Mouse (Mus musculus) embryonic facial prominence, embryonic 11.5 days (tissue): ENCODE measurements at regions not wholly inside any gene's neighbourhood (a gene's known extent, or its start where the extent isn't known, plus 50 kb on each side); places are given as distances from the start of the nearest gene placed in this dataset.
A peak's percentile ranks its signal among the peaks of the same experiment; 100 is the strongest.
"Not testable (repeated sequence)": the region's sequence is repeated elsewhere in the genome, so short reads cannot be mapped to it uniquely, and the experiment has no call there.

ENCODE experiments used
- ATAC-seq: fragments of 200-750 bp; cut with Nextera tagmentation; replicated peaks from 2 replicates; pipeline ENCODE4 v1.8.0; 2017; ENCODE audit warnings: low read depth; ENCODE audit not compliant: insufficient number of reproducible peaks, low FRiP score, low TSS enrichment
- DNase-seq: peaks from one replicate; pipeline ENCODE4 v3.0.0-alpha.2; 2015; ENCODE audit warnings: low spot score
- H3K27ac ChIP-seq: fragments of 300-500 bp; sonication (generic); replicated peaks from 2 replicates; pipeline ENCODE4 v1.5.1; 2014; ENCODE audit warnings: mild to moderate bottlenecking, low read depth, low read length, control low read depth
- H3K27me3 ChIP-seq: fragments of 300-500 bp; sonication (generic); 2 replicates; pipeline ENCODE4 v1.6.1; 2014; ENCODE audit warnings: mild to moderate bottlenecking, low read length, moderate library complexity, mixed read lengths; ENCODE audit not compliant: control insufficient read depth, insufficient read depth
- H3K36me3 ChIP-seq: fragments of 300-500 bp; sonication (generic); replicated peaks from 2 replicates; pipeline ENCODE4 v1.6.1; 2014; ENCODE audit warnings: low read depth, mild to moderate bottlenecking, low read length, moderate library complexity, mixed read lengths; ENCODE audit not compliant: control insufficient read depth, insufficient read depth
- H3K4me1 ChIP-seq: fragments of 300-500 bp; sonication (generic); 2 replicates; pipeline ENCODE4 v1.6.1; 2014; ENCODE audit warnings: low read length, mixed read lengths; ENCODE audit not compliant: control insufficient read depth, insufficient read depth
- H3K4me2 ChIP-seq: fragments of 300-500 bp; sonication (generic); 2 replicates; pipeline ENCODE4 v1.6.1; 2014; ENCODE audit warnings: low read depth, mild to moderate bottlenecking, control low read depth, low read length, moderate library complexity
- H3K4me3 ChIP-seq: fragments of 300-500 bp; sonication (generic); 2 replicates; pipeline ENCODE4 v1.5.1; 2014; ENCODE audit warnings: low read depth, low read length, control low read depth
- H3K9ac ChIP-seq: fragments of 300-500 bp; sonication (generic); replicated peaks from 2 replicates; pipeline ENCODE4 v1.6.1; 2014; ENCODE audit warnings: mild to moderate bottlenecking, control low read depth, low read length
- H3K9me3 ChIP-seq: fragments of 300-500 bp; sonication (generic); replicated peaks from 2 replicates; pipeline ENCODE4 v1.6.1; 2016; ENCODE audit warnings: mild to moderate bottlenecking, low read length, inconsistent platforms, mixed read lengths; ENCODE audit not compliant: control insufficient read depth
- WGBS: fragments of 180-500 bp; shearing (Covaris S2); extraction: QIAGEN DNeasy Blood & Tissue Kit; methylation state at CpG from one replicate; pipeline ENCODE4 v1.1.7; 2014; 5-methylcytosine and 5-hydroxymethylcytosine counted together

DNA sequence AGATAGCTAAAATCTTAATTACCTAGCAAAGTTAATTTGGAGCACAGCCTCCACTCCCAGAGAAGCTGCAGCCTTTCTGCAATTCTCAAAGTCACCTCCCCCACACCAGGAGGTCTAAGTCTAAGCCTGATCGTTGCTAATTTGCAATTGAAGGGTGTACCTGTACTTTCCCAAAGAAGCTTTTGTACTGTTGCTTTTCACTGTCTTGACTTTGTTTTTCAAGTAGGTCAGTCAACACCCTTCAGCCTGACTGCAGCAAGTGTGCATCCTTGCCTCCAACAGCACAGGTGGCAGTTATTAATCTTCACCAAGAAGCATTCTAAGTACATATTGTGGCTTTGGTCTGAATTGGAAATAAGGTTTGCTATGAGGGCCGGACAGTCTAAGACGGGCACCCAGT lies 91.7 kb upstream of the Slc22a30 start:
- WGBS, result 83% methylated on average over 3 of the region's 3 CpGs
- H3K4me1 ChIP-seq, H3K9ac ChIP-seq, H3K36me3 ChIP-seq, H3K27me3 ChIP-seq, H3K27ac ChIP-seq, ATAC-seq, H3K4me3 ChIP-seq, H3K9me3 ChIP-seq, DNase-seq, H3K4me2 ChIP-seq: not testable (repeated sequence)

DNA sequence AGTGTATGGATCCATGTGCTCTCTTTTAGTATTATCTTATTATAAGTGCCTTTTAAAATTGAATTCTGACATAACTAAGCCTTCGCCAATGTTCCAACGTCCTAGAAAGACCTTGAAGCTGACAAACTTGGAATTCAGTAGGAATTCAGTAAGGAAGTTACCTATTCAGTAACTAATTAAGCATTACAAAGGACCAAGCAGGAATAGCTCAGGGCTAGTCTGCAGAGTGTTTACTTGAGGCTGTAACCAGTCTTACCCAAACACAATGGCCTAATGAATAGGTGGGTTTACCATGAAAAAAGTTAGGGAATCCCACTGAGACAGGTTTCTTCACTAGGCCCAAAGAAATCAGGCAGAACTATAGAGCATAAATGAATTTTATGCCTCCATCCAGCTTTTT lies 92.6 kb upstream of the Slc22a30 start:
- ATAC-seq, H3K36me3 ChIP-seq, H3K9ac ChIP-seq, H3K4me1 ChIP-seq, H3K27me3 ChIP-seq, H3K4me3 ChIP-seq, H3K27ac ChIP-seq, H3K9me3 ChIP-seq, H3K4me2 ChIP-seq, DNase-seq: not testable (repeated sequence)
- WGBS, result 88% methylated on average over 2 of the region's 2 CpGs

DNA sequence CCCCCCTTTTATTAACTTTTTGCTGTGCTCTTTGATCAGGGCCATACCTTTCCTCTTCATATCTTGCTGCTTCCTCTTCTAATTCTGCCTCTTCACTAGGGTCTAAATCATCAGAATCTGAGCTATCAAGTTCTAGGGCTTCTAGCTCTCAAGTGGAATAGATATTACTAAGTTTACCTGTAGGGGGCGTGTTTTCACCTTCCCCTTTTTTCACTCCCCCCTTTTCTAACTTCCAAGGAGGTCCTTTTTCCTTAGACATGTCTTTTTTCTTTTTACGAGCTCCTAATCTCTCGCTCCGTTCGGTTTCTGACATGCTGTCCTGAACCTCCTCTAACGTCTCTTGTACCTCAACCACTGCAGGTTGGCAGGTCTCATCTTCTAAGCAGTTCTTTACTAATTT lies 73.3 kb upstream of the Slc22a8 start:
- WGBS, result 84% methylated on average over 6 of the region's 6 CpGs
- not testable (repeated sequence) for H3K9me3 ChIP-seq, ATAC-seq, H3K4me1 ChIP-seq, H3K27me3 ChIP-seq, H3K4me3 ChIP-seq, DNase-seq, H3K27ac ChIP-seq, H3K36me3 ChIP-seq, H3K4me2 ChIP-seq, H3K9ac ChIP-seq

DNA sequence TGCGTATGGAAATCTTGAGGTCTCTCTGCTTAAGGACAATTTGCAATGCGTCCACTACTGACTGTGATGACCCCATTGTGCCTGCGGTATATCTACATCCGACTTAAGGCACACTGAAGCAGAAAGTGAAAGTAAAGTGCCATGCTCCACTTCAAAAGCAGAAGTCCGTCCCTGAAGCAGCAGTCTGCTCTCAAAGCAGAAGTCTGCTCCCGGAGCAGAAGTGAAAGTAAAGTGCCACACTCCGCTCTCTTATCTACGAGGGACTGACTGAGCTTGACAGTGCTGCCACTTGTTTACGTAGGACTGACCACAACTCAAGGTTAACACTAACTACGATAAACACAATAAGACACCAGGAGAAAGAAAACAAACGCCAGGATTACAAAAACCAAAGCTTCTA lies 72.8 kb upstream of the Slc22a8 start:
- DNase-seq (no peak), ATAC-seq (no peak)
- no peaks in the 10 kb centered on the region for H3K27me3 ChIP-seq
- no peak overlapping the region for H3K4me2 ChIP-seq
- H3K36me3 ChIP-seq, result no peaks in the 10 kb centered on the region
- no peaks in the 10 kb centered on the region for H3K4me1 ChIP-seq
- no peaks in the 10 kb centered on the region for H3K9me3 ChIP-seq
- H3K9ac ChIP-seq, result no peak overlapping the region
- H3K4me3 ChIP-seq, result no peak overlapping the region
- H3K27ac ChIP-seq, result no peak overlapping the region
- 86% methylated on average over 11 of the region's 11 CpGs for WGBS

DNA sequence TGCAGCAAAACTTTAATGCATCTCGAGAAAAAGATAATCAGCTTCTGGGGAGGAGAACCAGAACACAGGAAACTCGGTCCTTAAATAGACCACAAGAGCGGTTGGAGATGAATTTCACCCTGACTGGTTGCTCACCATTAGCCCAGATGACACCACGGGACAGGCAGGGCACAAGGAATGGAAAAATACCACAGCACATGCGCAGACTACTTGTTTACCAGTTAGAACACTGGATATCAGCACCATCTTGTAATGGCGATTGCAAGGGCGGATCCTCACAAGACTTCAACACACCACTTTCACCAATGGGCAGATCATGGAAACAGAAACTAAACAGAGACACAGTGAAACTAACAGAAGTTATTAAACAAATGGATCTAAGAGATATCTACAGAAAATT lies 72.1 kb upstream of the Slc22a8 start:
- 89% methylated on average over 7 of the region's 7 CpGs for WGBS
- not testable (repeated sequence) for DNase-seq, H3K9ac ChIP-seq, ATAC-seq, H3K4me3 ChIP-seq, H3K4me1 ChIP-seq, H3K36me3 ChIP-seq, H3K9me3 ChIP-seq, H3K27ac ChIP-seq, H3K4me2 ChIP-seq, H3K27me3 ChIP-seq

DNA sequence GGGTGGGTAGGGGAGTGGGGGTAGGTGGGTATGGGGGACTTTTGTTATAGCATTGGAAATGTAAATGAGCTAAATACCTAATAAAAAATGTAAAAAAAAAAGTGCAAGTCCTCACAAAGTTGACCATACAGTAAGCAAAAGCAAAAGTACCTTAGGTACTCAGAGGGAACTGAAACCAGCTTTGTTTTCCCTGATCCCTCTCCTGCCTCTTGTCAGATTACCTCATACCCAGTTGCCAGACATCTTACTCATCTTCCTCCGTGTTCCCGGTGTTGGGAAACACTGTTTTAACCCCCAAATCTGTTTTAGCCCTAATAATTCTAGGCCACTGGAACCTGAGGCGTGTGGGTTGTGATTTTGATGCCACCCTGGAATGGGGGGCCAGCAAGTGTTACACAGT lies 56.5 kb upstream of the Slc22a8 start:
- H3K9me3 ChIP-seq, result no peaks in the 10 kb centered on the region
- ATAC-seq, result no peak
- no peak overlapping the region for H3K4me2 ChIP-seq
- 86% methylated on average over 3 of the region's 3 CpGs for WGBS
- no peak overlapping the region for H3K4me3 ChIP-seq
- H3K27ac ChIP-seq, result no peak overlapping the region
- DNase-seq, result no peak
- H3K36me3 ChIP-seq, result no peaks in the 10 kb centered on the region
- H3K27me3 ChIP-seq, result no peaks in the 10 kb centered on the region
- no peaks in the 10 kb centered on the region for H3K4me1 ChIP-seq
- H3K9ac ChIP-seq, result no peak overlapping the region

DNA sequence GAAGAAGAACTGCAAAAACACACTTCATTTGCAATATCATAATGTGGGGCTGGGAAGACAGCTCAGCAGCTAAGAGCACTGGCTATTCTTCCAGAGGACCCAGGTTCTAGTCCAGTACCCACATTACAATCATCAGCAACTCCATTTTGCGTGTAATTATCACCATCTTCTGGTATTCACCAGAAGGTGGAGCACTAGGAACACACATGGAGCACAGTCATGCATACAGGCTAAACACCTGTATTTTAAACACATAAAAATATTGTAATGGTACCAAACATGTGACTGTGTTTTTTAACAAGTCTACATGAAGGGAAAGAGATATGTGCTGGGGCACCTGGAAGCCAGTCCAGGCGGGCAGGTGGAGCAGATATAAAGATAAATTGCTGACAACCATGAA lies 55.0 kb upstream of the Slc22a8 start:
- H3K36me3 ChIP-seq, result no peaks in the 10 kb centered on the region
- no peak overlapping the region for H3K4me3 ChIP-seq
- ATAC-seq (no peak), DNase-seq (peak; percentile 2)
- H3K4me2 ChIP-seq, result no peak overlapping the region
- H3K4me1 ChIP-seq, result no peaks in the 10 kb centered on the region
- H3K27me3 ChIP-seq, result no peaks in the 10 kb centered on the region
- H3K9ac ChIP-seq, result no peak overlapping the region
- no peaks in the 10 kb centered on the region for H3K9me3 ChIP-seq
- 65% methylated on average over 2 of the region's 2 CpGs for WGBS
- no peak overlapping the region for H3K27ac ChIP-seq
